Mouse (Mus musculus): ENCODE measurements around the gene Sgk1. TPM values are rescaled to one million over a fixed set of nuclear protein-coding genes. Genes with fewer than 3 reads are reported as not detected.

The Sgk1 gene
- polyA plus RNA-seq, 1 experiment from 2014 or later, result 26.2 TPM

- ATAC-seq (ENCODE audit: insufficient number of reproducible peaks, insufficient read depth, low FRiP score, low read depth), result no peak
- H3K9me3 ChIP-seq (ENCODE audit: control insufficient read depth, low read length), result no peaks in the 10 kb centered on the region
- H3K27ac ChIP-seq (replicated peaks in 1 of 2; ENCODE audit: control insufficient read depth in 1 of 2, insufficient read depth in 1 of 2, low read depth in 2 of 2, low read length in 2 of 2), result no peak overlapping the region
- no peak overlapping the region for H3K4me3 ChIP-seq (ENCODE audit: control insufficient read depth in 1 of 2, insufficient read depth in 1 of 2, low read depth in 1 of 2, low read length in 2 of 2)
- no peaks in the 10 kb centered on the region for H3K36me3 ChIP-seq (ENCODE audit: control insufficient read depth, insufficient read depth, low read length)
- no peak overlapping the region for H3K4me2 ChIP-seq (ENCODE audit: low read length)
- 64% methylated on average over 7 of the region's 7 CpGs for WGBS
- no peaks in the 10 kb centered on the region for H3K27me3 ChIP-seq (ENCODE audit: control insufficient read depth, insufficient read depth, low read length)
- no peak overlapping the region for H3K9ac ChIP-seq (ENCODE audit: low read length)
- H3K4me1 ChIP-seq (ENCODE audit: control insufficient read depth in 2 of 2, insufficient read depth in 2 of 2, low read length in 2 of 2), result peaks cover 10 to 15% of the 10 kb centered on the region in 2 experiments; a peak in 3 of 4 replicates
Measured at GRCm38 (mm10) chr10:21918750-21919145, 36.8 kb downstream of the Sgk1 start.

GRCm38 (mm10) chr10:21920611-21921010 is 38.6 kb downstream of the Sgk1 start:
- Histone ChIP-seq H3K36me3 (ENCODE audit: control insufficient read depth, insufficient read depth, low read length) (no peaks in the 10 kb centered on the region), H3K9ac (ENCODE audit: low read length) (no peak overlapping the region), H3K4me2 (ENCODE audit: low read length) (no peak overlapping the region), H3K27me3 (ENCODE audit: control insufficient read depth, insufficient read depth, low read length) (no peaks in the 10 kb centered on the region), H3K9me3 (ENCODE audit: control insufficient read depth, low read length) (no peaks in the 10 kb centered on the region), H3K4me1 (ENCODE audit: control insufficient read depth in 2 of 2, insufficient read depth in 2 of 2, low read length in 2 of 2) (peaks cover 13 to 15% of the 10 kb centered on the region in 2 experiments; a peak in 3 of 4 replicates), H3K4me3 (ENCODE audit: control insufficient read depth in 1 of 2, insufficient read depth in 1 of 2, low read depth in 1 of 2, low read length in 2 of 2) (no peak overlapping the region), H3K27ac (replicated peaks in 1 of 2; ENCODE audit: control insufficient read depth in 1 of 2, insufficient read depth in 1 of 2, low read depth in 2 of 2, low read length in 2 of 2) (no peak overlapping the region)
- WGBS, result 42% methylated on average over 2 of the region's 2 CpGs
- no peak for ATAC-seq (ENCODE audit: insufficient number of reproducible peaks, insufficient read depth, low FRiP score, low read depth)

GRCm38 (mm10) chr10:21922716-21923350 is 40.8 kb downstream of the Sgk1 start:
- no peak overlapping the region for H3K27ac ChIP-seq (replicated peaks in 1 of 2; ENCODE audit: control insufficient read depth in 1 of 2, insufficient read depth in 1 of 2, low read depth in 2 of 2, low read length in 2 of 2)

DNA sequence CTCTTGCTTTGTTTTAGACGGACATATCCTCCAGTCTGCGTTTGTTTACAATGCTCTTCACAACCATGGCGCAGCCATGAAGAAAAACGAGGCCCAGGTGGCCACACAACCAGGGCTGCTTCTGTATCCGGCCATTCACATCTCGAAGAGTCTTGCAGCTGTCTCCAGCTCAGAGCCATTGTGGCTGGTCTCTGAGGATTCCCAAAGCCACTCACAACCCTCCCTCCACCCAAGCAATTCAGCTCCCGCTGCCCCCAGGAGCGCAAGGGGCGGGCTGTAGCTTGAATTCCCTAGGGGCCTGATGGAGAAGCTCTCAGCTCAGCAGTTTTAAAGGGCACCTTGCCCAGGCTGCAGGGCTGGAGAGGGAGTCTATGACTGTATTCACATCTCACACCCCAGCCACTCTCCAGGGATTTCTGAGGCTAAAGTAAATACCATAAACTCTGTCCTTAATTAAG is 41.5 kb downstream of the Sgk1 start:
- H3K9me3 ChIP-seq (ENCODE audit: control insufficient read depth, low read length), result no peaks in the 10 kb centered on the region
- H3K9ac ChIP-seq (ENCODE audit: low read length), result no peak overlapping the region
- H3K27me3 ChIP-seq (ENCODE audit: control insufficient read depth, insufficient read depth, low read length), result no peaks in the 10 kb centered on the region
- H3K4me1 ChIP-seq (ENCODE audit: control insufficient read depth in 2 of 2, insufficient read depth in 2 of 2, low read length in 2 of 2), result peaks cover 10 to 17% of the 10 kb centered on the region in 2 experiments
- H3K27ac ChIP-seq (replicated peaks in 1 of 2; ENCODE audit: control insufficient read depth in 1 of 2, insufficient read depth in 1 of 2, low read depth in 2 of 2, low read length in 2 of 2), result no peak overlapping the region
- H3K36me3 ChIP-seq (ENCODE audit: control insufficient read depth, insufficient read depth, low read length), result no peaks in the 10 kb centered on the region
- peak overlapping the region; percentile 34 for H3K4me2 ChIP-seq (ENCODE audit: low read length)
- no peak for ATAC-seq (ENCODE audit: insufficient number of reproducible peaks, insufficient read depth, low FRiP score, low read depth)
- 20% methylated on average over 9 of the region's 9 CpGs for WGBS
- H3K4me3 ChIP-seq (ENCODE audit: control insufficient read depth in 1 of 2, insufficient read depth in 1 of 2, low read depth in 1 of 2, low read length in 2 of 2), result no peak overlapping the region

More at GRCm38 (mm10) chr10:21922716-21923350, 40.8 kb downstream of the Sgk1 start:
- H3K9me3 ChIP-seq (ENCODE audit: control insufficient read depth, low read length), result no peaks in the 10 kb centered on the region
- peaks cover 15 to 18% of the 10 kb centered on the region in 2 experiments for H3K4me1 ChIP-seq (ENCODE audit: control insufficient read depth in 2 of 2, insufficient read depth in 2 of 2, low read length in 2 of 2)
- H3K36me3 ChIP-seq (ENCODE audit: control insufficient read depth, insufficient read depth, low read length), result no peaks in the 10 kb centered on the region
- H3K9ac ChIP-seq (ENCODE audit: low read length), result no peak overlapping the region
- no peak overlapping the region for H3K4me2 ChIP-seq (ENCODE audit: low read length)
- WGBS, result 66% methylated on average over 8 of the region's 8 CpGs
- no peak overlapping the region for H3K4me3 ChIP-seq (ENCODE audit: control insufficient read depth in 1 of 2, insufficient read depth in 1 of 2, low read depth in 1 of 2, low read length in 2 of 2)
- H3K27me3 ChIP-seq (ENCODE audit: control insufficient read depth, insufficient read depth, low read length), result no peaks in the 10 kb centered on the region
- no peak for ATAC-seq (ENCODE audit: insufficient number of reproducible peaks, insufficient read depth, low FRiP score, low read depth)

DNA sequence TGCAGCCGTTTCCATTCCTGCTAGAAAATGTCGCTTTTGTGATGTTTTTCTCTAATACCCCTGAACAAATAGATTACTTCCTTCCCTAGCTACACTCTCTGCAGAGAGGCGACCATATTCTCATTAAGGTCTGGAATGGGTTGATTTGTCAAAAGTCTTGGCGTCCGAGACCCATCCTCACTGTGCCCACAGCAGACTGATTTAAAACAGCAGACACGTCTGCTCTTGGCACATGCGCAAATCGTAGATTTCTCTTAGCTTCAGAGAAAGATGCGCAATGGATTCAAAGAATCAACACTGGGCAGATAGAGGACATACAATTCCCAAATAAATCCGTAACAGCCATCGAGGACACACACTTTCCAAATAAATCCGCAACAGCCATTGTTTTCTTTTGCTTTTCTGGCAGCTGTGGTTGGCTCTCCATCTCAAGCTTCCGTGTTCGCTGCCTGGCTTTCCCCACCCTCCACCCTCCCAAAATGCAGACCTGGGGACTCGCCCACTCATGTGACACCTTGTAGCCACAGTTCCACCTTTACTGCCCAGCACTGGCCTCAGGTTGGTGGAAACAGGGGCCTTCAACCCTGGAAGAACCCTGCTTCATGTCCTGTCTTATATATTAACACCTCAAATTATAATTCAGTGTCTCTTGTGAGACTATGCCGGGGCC is 42.2 kb downstream of the Sgk1 start:
- no peaks in the 10 kb centered on the region for H3K36me3 ChIP-seq (ENCODE audit: control insufficient read depth, insufficient read depth, low read length)
- H3K27ac ChIP-seq (replicated peaks in 1 of 2; ENCODE audit: control insufficient read depth in 1 of 2, insufficient read depth in 1 of 2, low read depth in 2 of 2, low read length in 2 of 2), result no peak overlapping the region
- WGBS, result 84% methylated on average over 16 of the region's 16 CpGs
- no peak for ATAC-seq (ENCODE audit: insufficient number of reproducible peaks, insufficient read depth, low FRiP score, low read depth)
- H3K4me2 ChIP-seq (ENCODE audit: low read length), result no peak overlapping the region; the same call in 1 of the 2 replicates
- no peak overlapping the region for H3K4me3 ChIP-seq (ENCODE audit: control insufficient read depth in 1 of 2, insufficient read depth in 1 of 2, low read depth in 1 of 2, low read length in 2 of 2)
- peaks cover 7 to 16% of the 10 kb centered on the region in 2 experiments; a peak in 3 of 4 replicates for H3K4me1 ChIP-seq (ENCODE audit: control insufficient read depth in 2 of 2, insufficient read depth in 2 of 2, low read length in 2 of 2)
- no peaks in the 10 kb centered on the region for H3K27me3 ChIP-seq (ENCODE audit: control insufficient read depth, insufficient read depth, low read length)
- no peaks in the 10 kb centered on the region for H3K9me3 ChIP-seq (ENCODE audit: control insufficient read depth, low read length)
- H3K9ac ChIP-seq (ENCODE audit: low read length), result no peak overlapping the region

- no peak overlapping the region for H3K27ac ChIP-seq (replicated peaks in 1 of 2; ENCODE audit: control insufficient read depth in 1 of 2, insufficient read depth in 1 of 2, low read depth in 2 of 2, low read length in 2 of 2)
- no peak overlapping the region for H3K9ac ChIP-seq (ENCODE audit: low read length)
- no peaks in the 10 kb centered on the region for H3K27me3 ChIP-seq (ENCODE audit: control insufficient read depth, insufficient read depth, low read length)
- no peak overlapping the region for H3K4me2 ChIP-seq (ENCODE audit: low read length)
- 48% methylated on average over 5 of the region's 5 CpGs for WGBS
- H3K4me1 ChIP-seq (ENCODE audit: control insufficient read depth in 2 of 2, insufficient read depth in 2 of 2, low read length in 2 of 2), result peaks cover 7 to 16% of the 10 kb centered on the region in 2 experiments; a peak in 3 of 4 replicates
- no peak for ATAC-seq (ENCODE audit: insufficient number of reproducible peaks, insufficient read depth, low FRiP score, low read depth)
- no peaks in the 10 kb centered on the region for H3K9me3 ChIP-seq (ENCODE audit: control insufficient read depth, low read length)
- H3K36me3 ChIP-seq (ENCODE audit: control insufficient read depth, insufficient read depth, low read length), result no peaks in the 10 kb centered on the region
- no peak overlapping the region for H3K4me3 ChIP-seq (ENCODE audit: control insufficient read depth in 1 of 2, insufficient read depth in 1 of 2, low read depth in 1 of 2, low read length in 2 of 2)
Measured at GRCm38 (mm10) chr10:21926941-21927340, 45.0 kb downstream of the Sgk1 start.

DNA sequence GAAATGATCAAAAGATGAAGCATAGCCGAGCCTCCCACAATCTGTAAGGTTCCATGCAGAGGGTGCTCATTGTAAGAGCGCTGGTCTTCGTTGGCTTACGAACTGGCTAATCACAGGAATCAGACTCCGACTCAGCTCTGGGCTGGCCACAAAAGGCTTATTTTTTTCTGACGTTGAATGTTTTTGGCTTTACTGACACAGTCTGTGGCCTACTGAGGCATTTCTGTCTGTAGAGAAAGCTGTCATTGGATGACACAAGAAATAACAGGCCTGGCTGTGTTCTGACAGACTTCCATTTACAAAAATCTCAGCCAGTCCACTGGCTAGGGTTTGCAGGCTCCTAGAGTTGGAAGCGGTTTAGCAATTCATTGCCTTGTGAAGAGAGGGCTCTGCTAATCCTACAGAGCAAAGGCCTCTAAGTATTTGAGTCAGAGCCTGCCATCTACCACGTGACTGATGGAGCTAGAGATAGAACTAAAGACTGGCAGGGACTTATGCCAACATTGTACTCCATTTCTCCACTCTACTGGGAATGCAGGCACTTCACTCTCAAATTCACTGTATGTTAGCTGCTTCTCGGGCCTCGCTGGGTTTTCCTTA is 48.9 kb downstream of the Sgk1 start:
- no peak overlapping the region for H3K9ac ChIP-seq (ENCODE audit: low read length)
- H3K27ac ChIP-seq (replicated peaks in 1 of 2; ENCODE audit: control insufficient read depth in 1 of 2, insufficient read depth in 1 of 2, low read depth in 2 of 2, low read length in 2 of 2), result no peak overlapping the region
- no peak overlapping the region for H3K4me2 ChIP-seq (ENCODE audit: low read length)
- ATAC-seq (ENCODE audit: insufficient number of reproducible peaks, insufficient read depth, low FRiP score, low read depth), result no peak
- no peaks in the 10 kb centered on the region for H3K27me3 ChIP-seq (ENCODE audit: control insufficient read depth, insufficient read depth, low read length)
- H3K4me1 ChIP-seq (ENCODE audit: control insufficient read depth in 2 of 2, insufficient read depth in 2 of 2, low read length in 2 of 2), result peaks cover 0 to 6% of the 10 kb centered on the region in 2 experiments; a peak in 2 of 4 replicates
- no peaks in the 10 kb centered on the region for H3K9me3 ChIP-seq (ENCODE audit: control insufficient read depth, low read length)
- no peaks in the 10 kb centered on the region for H3K36me3 ChIP-seq (ENCODE audit: control insufficient read depth, insufficient read depth, low read length)
- H3K4me3 ChIP-seq (ENCODE audit: control insufficient read depth in 1 of 2, insufficient read depth in 1 of 2, low read depth in 1 of 2, low read length in 2 of 2), result no peak overlapping the region
- 78% methylated on average over 10 of the region's 10 CpGs for WGBS

Measured in heart, embryonic 14.5 days (tissue).